Mouse (Mus musculus) spleen, adult 2 months (tissue): ENCODE measurements around the gene Tmem125. TPM values are rescaled to one million over a fixed set of nuclear protein-coding genes. Genes with fewer than 3 reads are reported as not detected.

Source experiments
- DNase-seq, 2 experiments: peaks; one replicate each; pipeline versions ENCODE4 v3.0.0 to v3.0.0-alpha.2; 2012 to 2021; ENCODE audit warnings: low spot score in 2 of 2, low read depth in 1 of 2
- H3K27ac ChIP-seq: fragments of 200-500 bp; 2 replicates; pipeline ENCODE4 v1.5.1; 2012; ENCODE audit warnings: low read length, inconsistent platforms; ENCODE audit not compliant: insufficient read depth
- H3K27me3 ChIP-seq: fragments of 200-500 bp; 2 replicates; pipeline ENCODE4 v1.6.1; 2012; ENCODE audit warnings: mild to moderate bottlenecking, moderate library complexity, low read length, inconsistent platforms; ENCODE audit not compliant: control insufficient read depth, insufficient read depth
- H3K36me3 ChIP-seq: fragments of 200-500 bp; 2 replicates; pipeline ENCODE4 v1.6.1; 2012; ENCODE audit warnings: mild to moderate bottlenecking, low read length, inconsistent platforms; ENCODE audit not compliant: control insufficient read depth, insufficient read depth
- H3K4me1 ChIP-seq: fragments of 200-500 bp; 2 replicates; pipeline ENCODE4 v1.6.1; 2011; ENCODE audit warnings: inconsistent platforms; ENCODE audit not compliant: control insufficient read depth, insufficient read depth, insufficient read length
- H3K4me3 ChIP-seq: fragments of 200-500 bp; 2 replicates; pipeline ENCODE4 v1.5.1; 2011; ENCODE audit warnings: mild to moderate bottlenecking, inconsistent platforms; ENCODE audit not compliant: insufficient read depth, insufficient read length; ENCODE audit errors: extremely low read depth
- CTCF ChIP-seq: fragments of 200-500 bp; IDR thresholded peaks from 2 replicates; pipeline ENCODE4 v1.5.1; 2011; ENCODE audit warnings: mild to moderate bottlenecking, inconsistent platforms; ENCODE audit not compliant: insufficient read depth, insufficient read length, insufficient replicate concordance; ENCODE audit errors: extremely low read depth
- POLR2A ChIP-seq: fragments of 200-500 bp; IDR thresholded peaks from 2 replicates; pipeline ENCODE4 v1.6.1; 2011; ENCODE audit warnings: low read depth, low read length, inconsistent platforms
- WGBS: fragments of 180-500 bp; shearing (Covaris S2); methylation state at CpG from one replicate; pipeline ENCODE4 v1.1.7; 2018; 5-methylcytosine and 5-hydroxymethylcytosine counted together
- polyA plus RNA-seq: library from polyadenylated mRNA; depleted of rRNA; stranded (reverse); fragments of >200 nt; gene quantifications from 2 replicates; pipeline ENCODE4 v1.2.3, GENCODE M21; 2012; rRNA removed

Tmem125 gene
- 0.54 and 0.79 TPM in 2 replicates for polyA plus RNA-seq

DNA sequence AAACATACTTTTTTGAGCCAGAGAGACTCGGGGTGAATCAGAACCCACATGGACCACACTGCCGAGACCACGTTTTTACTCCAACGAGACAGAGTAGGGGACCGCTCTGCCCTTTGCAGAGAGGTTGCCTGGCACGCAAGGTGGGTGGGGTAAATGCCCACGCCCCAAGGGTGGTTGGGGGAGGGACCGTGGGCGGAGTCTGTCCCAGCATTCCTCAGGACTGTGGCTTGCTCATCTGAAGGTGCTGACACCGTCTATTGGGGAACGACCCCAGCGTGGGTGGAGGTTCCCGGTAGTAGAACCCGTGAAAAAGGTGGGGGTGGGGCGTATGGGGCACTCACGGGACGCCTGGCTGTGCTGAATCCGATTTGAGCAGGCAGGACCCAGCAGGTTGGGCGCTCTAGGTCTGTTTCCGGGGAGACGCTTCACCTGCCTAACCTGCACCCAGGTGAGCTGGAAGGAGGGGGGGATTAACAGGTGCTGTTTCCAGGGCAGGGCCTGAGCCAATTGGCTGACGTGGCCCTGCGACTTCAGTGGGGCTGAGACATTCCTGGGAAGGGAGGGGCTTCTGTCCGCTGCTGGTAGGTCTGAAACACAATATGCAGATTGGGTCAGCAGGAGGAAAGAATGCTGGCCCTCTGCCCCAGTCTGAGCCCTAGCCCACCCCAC, at the start of gene Tmem125:
Gene Tmem125 (minus strand): TSS at position 453 of the 669 bp plus-strand sequence.
- DNase-seq: no peak
- H3K4me1 ChIP-seq: no peaks in the 10 kb centered on the region; the same call in 1 of the 2 replicates
- H3K4me3 ChIP-seq: peak within 1 kb of the TSS; percentile 12; the same call in 1 of the 2 replicates
- H3K27me3 ChIP-seq: no peaks in the 10 kb centered on the region
- no peak within 1 kb of the TSS for H3K27ac ChIP-seq
- H3K36me3 ChIP-seq: no peaks in the 10 kb centered on the region
- WGBS: 11% methylated on average over 24 of the region's 24 CpGs
- no peak for TF ChIP-seq CTCF
- TF ChIP-seq POLR2A: no peak

DNA sequence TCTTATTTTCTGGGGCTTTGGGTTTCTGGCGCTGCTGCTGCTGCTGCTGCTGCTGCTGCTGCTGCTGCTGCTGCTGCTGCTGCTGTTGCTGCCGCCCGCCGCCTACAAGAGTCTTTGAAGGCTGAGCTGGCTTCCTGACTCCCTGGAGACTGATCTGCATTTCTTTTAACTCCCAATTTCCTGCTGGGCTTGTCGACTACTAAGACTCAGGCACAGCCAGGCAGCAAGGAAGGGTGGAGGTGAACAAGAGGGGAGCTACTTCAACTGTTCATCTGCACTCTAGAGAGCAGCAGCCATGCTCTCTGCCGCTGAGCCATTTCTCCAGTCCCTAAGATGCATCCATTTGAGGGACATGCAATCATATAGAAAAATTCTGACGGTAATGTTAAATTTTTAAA, 45.9 kb upstream of the Tmem125 start:
- Histone ChIP-seq H3K27me3 (no peaks in the 10 kb centered on the region), H3K36me3 (no peaks in the 10 kb centered on the region), H3K4me1 (no peaks in the 10 kb centered on the region), H3K4me3 (no peak overlapping the region), H3K27ac (no peak overlapping the region)
- TF ChIP-seq CTCF: no peak
- TF ChIP-seq POLR2A: no peak
- 26% methylated on average over 7 of the region's 7 CpGs for WGBS
- DNase-seq: no peak

DNA sequence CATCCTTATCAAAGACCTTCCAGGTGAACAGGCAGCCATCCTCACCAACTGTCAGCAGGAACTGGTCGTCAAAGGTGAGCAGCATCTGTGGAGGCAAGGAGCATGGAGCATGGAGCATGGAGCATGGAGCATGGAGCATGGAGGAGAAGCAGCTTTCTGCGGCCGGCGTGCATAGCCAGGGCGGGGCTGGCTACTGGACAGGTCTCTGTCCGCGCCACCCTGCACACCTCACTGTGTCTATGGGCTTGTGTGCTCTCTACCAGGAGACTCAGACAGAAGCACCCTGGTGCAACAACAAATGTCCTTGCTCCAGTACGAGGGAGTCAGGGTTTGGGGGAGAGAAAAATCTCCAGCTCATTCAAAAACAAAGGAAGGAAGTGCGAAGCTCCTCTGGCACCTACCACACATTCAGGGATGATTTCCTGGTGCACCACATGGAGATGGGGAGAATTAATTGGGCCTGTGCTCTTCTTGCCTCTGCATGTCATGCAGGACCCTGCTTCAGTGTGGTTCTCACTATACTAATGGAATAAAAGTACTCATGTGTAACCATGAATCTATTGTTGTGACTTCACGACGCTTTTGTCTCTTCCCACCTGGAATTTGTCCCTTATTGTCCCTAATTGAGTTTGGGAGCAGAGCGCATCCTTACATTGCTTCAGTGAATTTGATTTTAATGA, 45.3 kb upstream of the Tmem125 start:
- Histone ChIP-seq H3K4me1 (no peaks in the 10 kb centered on the region), H3K27me3 (no peaks in the 10 kb centered on the region), H3K36me3 (no peaks in the 10 kb centered on the region), H3K4me3 (no peak overlapping the region), H3K27ac (no peak overlapping the region)
- DNase-seq: no peak
- WGBS: 80% methylated on average over 12 of the region's 12 CpGs
- TF ChIP-seq POLR2A (no peak), CTCF (no peak)

GRCm38 (mm10) chr4:118582629-118583028, 38.8 kb upstream of the Tmem125 start:
- no peaks in the 10 kb centered on the region for H3K27me3 ChIP-seq
- H3K27ac ChIP-seq: no peak overlapping the region
- H3K4me1 ChIP-seq: no peaks in the 10 kb centered on the region
- H3K4me3 ChIP-seq: no peak overlapping the region
- no peak for DNase-seq
- no peaks in the 10 kb centered on the region for H3K36me3 ChIP-seq
- WGBS: 86% methylated on average over 8 of the region's 8 CpGs
- TF ChIP-seq POLR2A: no peak
- TF ChIP-seq CTCF: no peak

DNA sequence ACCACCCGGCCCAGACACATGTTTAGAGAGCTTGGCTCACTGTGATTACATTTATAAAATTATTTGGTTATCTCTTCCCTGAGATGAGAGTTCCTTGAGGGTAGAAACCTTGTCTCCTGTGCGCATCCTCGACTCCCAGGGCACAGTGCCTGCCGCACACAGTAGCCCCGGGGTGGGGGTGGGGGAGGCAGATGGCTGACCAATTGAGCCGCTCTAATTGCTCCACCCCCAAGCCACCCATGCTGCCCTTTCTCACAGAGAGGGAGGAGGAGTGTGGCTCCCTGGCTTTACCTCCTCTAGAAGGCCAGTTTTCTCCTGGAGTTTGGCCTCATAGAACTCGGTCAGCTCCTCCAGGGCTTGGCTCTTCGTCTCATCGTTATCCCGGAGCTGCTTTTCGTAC, 37.7 kb upstream of the Tmem125 start:
- no peak overlapping the region for H3K27ac ChIP-seq
- H3K4me1 ChIP-seq: no peaks in the 10 kb centered on the region
- no peak for DNase-seq
- WGBS: 75% methylated on average over 11 of the region's 11 CpGs
- no peaks in the 10 kb centered on the region for H3K36me3 ChIP-seq
- H3K4me3 ChIP-seq: no peak overlapping the region
- H3K27me3 ChIP-seq: no peaks in the 10 kb centered on the region
- TF ChIP-seq CTCF: no peak
- TF ChIP-seq POLR2A: no peak

DNA sequence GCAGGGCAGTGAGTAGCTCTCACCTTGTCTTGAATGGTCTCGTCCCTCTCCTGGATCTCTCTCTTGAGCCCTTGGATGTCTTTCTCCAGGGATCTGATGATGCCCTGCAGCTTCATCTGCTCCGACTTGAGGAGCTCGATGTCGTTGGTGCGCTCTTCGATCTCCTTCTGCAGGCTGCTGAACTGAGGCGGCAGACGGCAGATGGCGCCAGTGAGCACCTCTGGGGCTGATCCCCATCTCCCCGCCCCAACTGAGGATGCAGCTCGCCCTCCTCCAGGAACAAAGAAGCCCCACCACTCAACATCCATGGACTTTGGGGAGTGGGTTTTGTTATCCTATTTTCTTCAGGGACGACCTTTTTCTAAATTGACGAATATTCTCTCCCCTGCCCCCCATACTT, 35.5 kb upstream of the Tmem125 start:
- DNase-seq: peak in 1 of 2 experiments; percentile 22
- 45% methylated on average over 13 of the region's 13 CpGs for WGBS
- Histone ChIP-seq H3K27ac (no peak overlapping the region), H3K27me3 (no peaks in the 10 kb centered on the region), H3K4me3 (no peak overlapping the region), H3K4me1 (no peaks in the 10 kb centered on the region), H3K36me3 (no peaks in the 10 kb centered on the region)
- no peak for TF ChIP-seq POLR2A
- TF ChIP-seq CTCF: peak; percentile 26; the same call in 1 of the 2 replicates

DNA sequence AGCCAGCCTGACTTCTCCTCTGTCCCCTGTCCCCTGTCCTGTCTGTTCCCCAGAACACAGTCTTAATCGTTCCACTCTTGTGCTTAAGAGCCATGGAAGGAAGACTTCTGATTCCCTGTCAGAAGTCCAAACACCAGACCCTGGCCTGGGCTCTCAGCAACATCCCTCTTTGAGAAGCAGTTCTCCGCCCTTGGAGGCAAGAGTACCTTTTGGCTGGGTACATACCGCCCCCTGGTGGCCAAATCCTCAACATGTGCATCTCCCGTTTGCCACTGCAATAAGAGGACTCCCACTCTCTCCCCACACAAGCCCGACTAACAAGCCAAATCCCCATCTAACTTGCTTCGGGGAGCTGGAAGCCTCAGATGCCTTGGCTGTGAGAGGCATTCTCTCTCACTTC, 32.3 kb upstream of the Tmem125 start:
- H3K27me3 ChIP-seq: no peaks in the 10 kb centered on the region
- H3K36me3 ChIP-seq: no peaks in the 10 kb centered on the region
- 10% methylated on average over 6 of the region's 6 CpGs for WGBS
- DNase-seq: peak in 1 of 2 experiments; percentile 49
- TF ChIP-seq CTCF (peak; percentile 59; the same call in 1 of the 2 replicates), POLR2A (no peak)
- H3K4me1 ChIP-seq: no peaks in the 10 kb centered on the region
- H3K27ac ChIP-seq: no peak overlapping the region
- no peak overlapping the region for H3K4me3 ChIP-seq
